Mouse (Mus musculus): ENCODE measurements around the gene Nkain2. TPM values are rescaled to one million over a fixed set of nuclear protein-coding genes. Genes with fewer than 3 reads are reported as not detected.
"Not testable (repeated sequence)": the region's sequence is repeated elsewhere in the genome, so short reads cannot be mapped to it uniquely, and the experiment has no call there.

The Nkain2 gene
- total RNA-seq, 2 experiments from 2014 or later: 25.2 to 30.7 TPM

DNA sequence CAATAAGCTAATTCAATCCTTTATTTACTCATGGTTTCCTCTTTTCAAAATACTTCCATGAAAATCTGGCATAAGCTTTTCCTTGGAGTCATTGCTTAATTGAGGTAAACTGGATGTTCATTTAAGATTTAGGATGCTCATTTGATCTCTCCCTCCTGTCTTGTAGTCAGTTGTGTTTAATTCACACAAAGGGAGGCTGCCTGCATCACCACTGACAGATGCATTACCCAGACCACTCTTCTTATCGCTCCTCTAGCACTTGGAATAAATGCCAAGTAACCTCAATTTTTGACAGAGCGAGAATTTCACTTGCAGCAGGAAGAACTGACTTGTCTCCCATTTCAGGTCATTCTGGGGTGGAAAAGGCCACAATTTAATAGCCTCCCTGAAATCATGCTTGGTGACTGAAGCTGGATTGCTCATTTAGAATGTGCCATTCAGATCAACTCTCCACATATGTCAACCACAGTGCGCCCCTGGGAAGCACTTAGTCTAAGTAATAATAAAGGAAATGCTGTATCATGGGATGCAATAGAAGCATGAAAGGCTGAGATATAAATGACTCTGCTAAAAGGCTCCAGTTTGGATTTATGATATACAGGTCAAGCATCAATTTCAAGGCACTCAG, 107.4 kb downstream of the Nkain2 start:
- intact Hi-C loops (cut with DNase I): no loop called here
- DNase-seq (ENCODE audit: extremely low spot score in 1 of 2, low spot score in 2 of 2): no peak
- Histone ChIP-seq H3K4me3 (no peak overlapping the region), H3K27ac (no peak overlapping the region)
- TF ChIP-seq CTCF (IDR thresholded peaks at IDR 0.05): no peak

DNA sequence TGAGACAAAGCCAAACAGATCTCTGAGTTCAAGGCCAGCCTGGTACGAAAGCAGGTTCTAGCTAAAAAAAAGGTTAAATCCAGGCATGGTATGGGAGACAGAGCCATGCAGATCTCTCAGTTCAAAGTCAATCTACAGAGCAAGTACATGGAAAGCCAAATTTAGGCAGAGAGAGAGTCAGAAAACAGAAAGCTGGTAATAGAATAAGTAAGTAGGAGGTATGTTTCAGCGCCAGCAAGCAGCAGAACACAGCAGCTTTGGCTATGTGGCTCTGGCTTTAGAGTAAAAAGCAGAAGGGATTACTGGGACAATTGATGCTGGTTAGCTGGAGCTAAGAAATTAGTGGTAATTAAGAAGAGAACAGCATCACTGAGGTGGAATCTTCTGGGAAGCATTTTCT, 151.3 kb downstream of the Nkain2 start:
- no peak overlapping the region for H3K4me3 ChIP-seq
- no peak for DNase-seq (ENCODE audit: extremely low spot score in 1 of 2, low spot score in 2 of 2)
- no peak for TF ChIP-seq CTCF (IDR thresholded peaks at IDR 0.05)
- peak overlapping the region; percentile 25; the same call in 1 of the 2 replicates for H3K27ac ChIP-seq
- intact Hi-C loops (cut with DNase I): no loop called here

DNA sequence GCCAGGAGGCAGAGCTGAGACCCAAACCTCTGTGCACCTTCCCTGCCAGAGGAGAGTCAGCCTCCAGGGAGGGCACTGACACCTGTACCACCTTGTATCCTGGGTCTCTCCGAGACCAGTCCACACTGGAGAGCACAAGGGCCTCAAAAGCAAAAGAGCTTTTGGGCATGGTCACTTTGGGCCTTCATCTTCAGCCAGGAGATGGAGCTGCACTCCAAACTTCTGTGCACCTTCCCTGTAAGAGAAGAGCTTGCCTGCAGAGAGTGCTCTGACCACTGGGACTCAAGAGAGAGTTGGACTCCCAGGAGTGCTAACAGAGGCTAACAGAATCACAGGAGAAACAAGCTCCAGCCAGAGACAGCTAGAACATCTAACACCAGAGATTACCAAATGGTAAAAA, 183.7 kb downstream of the Nkain2 start:
- peak; percentile 35 for TF ChIP-seq CTCF (IDR thresholded peaks at IDR 0.05)
- intact Hi-C loops (cut with DNase I): loop anchor here (5.0 kb wide), 1 partner anchor 186 kb away; the partner anchor contains the start of gene Nkain2
- not testable (repeated sequence) for H3K27ac ChIP-seq; H3K4me3 ChIP-seq; DNase-seq (ENCODE audit: extremely low spot score in 1 of 2, low spot score in 2 of 2)

DNA sequence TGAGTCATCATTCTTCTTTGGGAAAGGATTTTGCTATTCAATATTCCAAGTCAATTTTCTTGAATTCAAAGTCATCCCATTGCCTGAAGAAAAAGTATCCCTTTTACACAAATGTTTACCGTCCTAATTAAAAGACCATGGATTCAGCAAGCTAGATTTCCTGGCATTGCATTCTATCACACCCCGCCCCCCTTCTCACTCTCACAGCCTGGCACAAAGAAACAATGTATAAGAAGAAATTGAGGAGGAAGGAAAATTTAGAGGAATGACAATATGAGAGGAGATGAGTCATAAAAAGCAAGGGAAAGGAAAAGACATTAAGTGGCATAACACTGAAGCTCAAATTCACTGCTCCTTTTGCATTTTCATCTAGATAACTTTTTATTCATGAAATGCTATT, 193.6 kb downstream of the Nkain2 start:
- Histone ChIP-seq H3K4me3 (no peak overlapping the region), H3K27ac (no peak overlapping the region)
- intact Hi-C loops (cut with DNase I): no loop called here
- DNase-seq (ENCODE audit: extremely low spot score in 1 of 2, low spot score in 2 of 2): no peak
- no peak for TF ChIP-seq CTCF (IDR thresholded peaks at IDR 0.05)

DNA sequence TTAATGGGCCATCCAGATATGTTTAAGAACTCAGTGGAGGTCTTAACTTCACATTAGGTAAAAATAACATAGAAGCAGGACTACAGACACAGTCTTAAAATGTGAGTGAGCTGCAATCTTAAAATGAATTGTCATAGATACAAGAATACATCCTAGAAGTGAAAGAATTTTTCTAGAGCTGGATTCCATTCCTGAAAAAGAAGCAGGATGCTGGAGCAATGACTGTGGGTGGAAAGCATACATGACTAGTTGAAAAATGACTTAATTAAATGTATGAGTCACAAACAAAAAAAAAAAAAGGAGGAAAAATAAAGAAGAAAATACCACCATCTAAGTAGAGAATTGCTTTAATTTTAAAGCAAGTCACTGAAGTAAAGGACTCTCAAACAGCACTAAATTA, 205.7 kb downstream of the Nkain2 start:
- no peak for DNase-seq (ENCODE audit: extremely low spot score in 1 of 2, low spot score in 2 of 2)
- Histone ChIP-seq H3K4me3 (no peak overlapping the region), H3K27ac (no peak overlapping the region)
- intact Hi-C loops (cut with DNase I): loop anchor here (10.0 kb wide), 1 partner anchor 620 kb away; no protein-coding TSS in a partner anchor
- no peak for TF ChIP-seq CTCF (IDR thresholded peaks at IDR 0.05)

DNA sequence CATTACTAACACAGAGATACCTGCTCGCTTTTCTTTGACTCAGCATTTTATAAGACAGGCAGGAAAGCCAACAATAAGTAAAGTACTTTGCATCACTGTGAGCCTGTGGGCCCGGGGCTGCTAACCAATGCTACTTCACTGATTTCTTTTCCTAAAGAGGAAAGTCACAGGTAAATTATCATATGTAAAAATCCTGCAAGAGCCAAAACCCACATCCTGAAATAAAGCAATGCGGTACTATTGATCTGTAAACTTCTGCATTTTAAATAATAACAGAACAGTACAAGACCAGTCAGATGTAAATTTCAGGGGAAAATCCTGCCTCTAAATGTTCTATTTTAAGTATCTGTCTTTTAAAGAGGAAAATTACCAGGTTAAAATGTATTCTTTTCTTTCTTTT, 250.0 kb downstream of the Nkain2 start:
- Histone ChIP-seq H3K4me3 (no peak overlapping the region), H3K27ac (no peak overlapping the region)
- TF ChIP-seq CTCF (IDR thresholded peaks at IDR 0.05): no peak
- DNase-seq (ENCODE audit: extremely low spot score in 1 of 2, low spot score in 2 of 2): no peak
- intact Hi-C loops (cut with DNase I): no loop called here

DNA sequence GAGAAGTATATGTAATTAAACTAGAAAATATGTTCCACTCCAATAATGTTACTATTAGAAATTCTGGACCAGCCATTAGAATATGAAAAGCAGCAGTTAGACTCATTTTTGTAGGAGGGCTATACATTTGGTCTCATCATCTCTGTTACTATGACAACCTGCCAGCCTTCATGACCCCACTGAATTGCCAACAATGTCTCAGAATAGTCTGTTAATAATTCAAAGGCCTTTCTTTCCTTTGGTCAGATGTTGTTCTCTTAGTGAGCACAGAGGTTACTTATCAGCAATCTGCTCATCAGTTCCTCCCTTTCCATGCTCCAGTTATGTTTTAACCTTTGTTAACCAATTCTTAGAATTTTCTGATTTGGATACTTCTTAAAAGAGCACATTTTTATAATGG, 251.1 kb downstream of the Nkain2 start:
- intact Hi-C loops (cut with DNase I): no loop called here
- no peak overlapping the region for H3K4me3 ChIP-seq
- no peak for DNase-seq (ENCODE audit: extremely low spot score in 1 of 2, low spot score in 2 of 2)
- H3K27ac ChIP-seq: no peak overlapping the region
- no peak for TF ChIP-seq CTCF (IDR thresholded peaks at IDR 0.05)

DNA sequence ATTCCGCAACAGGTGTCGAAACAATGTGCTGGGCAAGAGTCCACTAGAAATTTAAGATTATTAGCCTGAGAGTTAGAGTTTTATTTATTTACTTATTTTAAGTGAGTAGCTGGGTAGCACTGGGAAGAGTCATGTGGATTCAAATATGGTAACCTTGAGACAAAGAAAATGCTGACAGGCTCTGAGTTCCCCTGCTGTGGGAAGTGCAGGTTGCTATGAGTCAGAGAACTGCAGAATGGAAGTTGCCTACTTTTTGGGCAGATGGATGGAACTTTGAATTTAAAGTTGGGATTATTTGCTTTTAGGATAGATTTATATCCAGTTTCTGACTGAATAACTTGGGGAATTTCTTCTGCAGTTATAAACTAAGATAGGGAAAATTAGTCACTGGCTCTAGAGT, 259.2 kb downstream of the Nkain2 start:
- Histone ChIP-seq H3K27ac (no peak overlapping the region), H3K4me3 (no peak overlapping the region)
- TF ChIP-seq CTCF (IDR thresholded peaks at IDR 0.05): no peak
- intact Hi-C loops (cut with DNase I): no loop called here
- DNase-seq (ENCODE audit: extremely low spot score in 1 of 2, low spot score in 2 of 2): no peak

DNA sequence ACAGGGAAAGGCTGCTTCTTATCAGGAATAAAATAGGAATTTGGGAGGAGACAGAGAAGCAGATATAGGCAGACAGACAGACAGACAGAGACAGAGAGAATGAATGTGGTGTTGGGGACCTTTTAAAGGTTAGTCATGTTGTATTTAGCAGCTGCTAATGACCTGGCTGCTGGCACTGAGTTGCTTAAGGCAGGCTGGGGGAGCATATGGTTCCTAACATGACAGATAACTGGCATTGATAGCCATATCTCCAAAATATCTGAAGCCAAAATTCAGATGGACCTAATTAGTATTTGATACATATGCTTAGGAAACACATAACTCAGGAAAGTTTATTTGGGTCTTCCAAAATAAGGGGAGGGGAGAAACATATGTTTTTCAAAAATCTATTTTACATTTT, 285.8 kb downstream of the Nkain2 start:
- no peak overlapping the region for H3K4me3 ChIP-seq
- H3K27ac ChIP-seq: no peak overlapping the region
- no peak for DNase-seq (ENCODE audit: extremely low spot score in 1 of 2, low spot score in 2 of 2)
- intact Hi-C loops (cut with DNase I): no loop called here
- TF ChIP-seq CTCF (IDR thresholded peaks at IDR 0.05): no peak

DNA sequence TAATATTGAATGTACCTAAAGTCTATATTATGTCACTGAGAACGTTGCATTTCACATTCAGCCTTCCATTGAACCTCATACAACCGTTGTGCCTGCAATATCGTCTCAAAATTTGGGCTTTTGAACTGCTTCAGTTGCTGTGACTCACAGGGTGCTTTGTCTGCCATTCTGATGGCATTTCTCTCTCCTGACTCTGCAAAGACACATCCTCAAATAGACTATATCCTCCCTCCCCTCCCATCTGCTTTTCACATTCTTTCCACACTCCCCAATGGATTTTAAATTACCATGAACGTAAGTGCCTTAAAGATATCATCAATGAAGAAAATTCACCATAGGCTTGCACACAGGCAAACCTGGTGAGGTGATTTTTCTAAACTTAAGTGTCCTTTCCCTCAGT, 287.5 kb downstream of the Nkain2 start:
- no peak for DNase-seq (ENCODE audit: extremely low spot score in 1 of 2, low spot score in 2 of 2)

DNA sequence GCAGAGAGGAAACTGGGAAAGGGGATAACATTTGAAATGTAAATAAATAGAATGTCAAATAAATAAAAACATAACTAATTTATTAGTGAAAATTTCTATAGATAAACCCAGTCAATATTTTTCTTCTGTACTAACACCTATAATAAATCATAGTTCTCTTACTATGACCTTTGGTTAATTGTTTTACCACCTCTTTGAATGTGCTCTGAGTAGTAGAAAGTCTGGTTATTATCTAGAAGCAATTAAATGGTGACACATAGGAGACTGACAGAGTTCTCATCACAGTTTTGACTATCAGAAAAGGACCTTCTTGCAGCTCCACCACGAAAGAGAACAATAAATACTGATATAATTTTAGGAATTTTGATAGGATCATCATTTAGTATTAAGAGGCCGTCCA, 295.3 kb downstream of the Nkain2 start:
- TF ChIP-seq CTCF (IDR thresholded peaks at IDR 0.05): no peak
- Histone ChIP-seq H3K27ac (no peak overlapping the region), H3K4me3 (no peak overlapping the region)
- intact Hi-C loops (cut with DNase I): no loop called here
- no peak for DNase-seq (ENCODE audit: extremely low spot score in 1 of 2, low spot score in 2 of 2)

More for the DNA sequence above, 287.5 kb downstream of the Nkain2 start:
- Histone ChIP-seq H3K4me3 (no peak overlapping the region), H3K27ac (no peak overlapping the region)
- intact Hi-C loops (cut with DNase I): no loop called here
- TF ChIP-seq CTCF (IDR thresholded peaks at IDR 0.05): no peak

DNA sequence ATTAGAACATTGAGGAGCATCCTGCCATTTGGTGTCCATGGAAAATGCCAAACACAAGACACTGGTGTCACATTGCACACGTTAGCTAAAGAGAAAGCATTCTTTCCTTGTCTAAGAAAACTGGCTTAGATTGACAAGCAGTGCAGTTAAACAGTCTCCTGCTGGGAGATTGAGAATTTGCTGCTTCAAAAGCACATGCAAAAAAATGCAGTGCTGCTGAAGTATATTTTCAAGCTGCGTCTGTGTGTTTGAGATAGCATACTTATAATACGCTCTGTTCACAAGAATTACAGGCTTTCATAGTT, 313.0 kb downstream of the Nkain2 start:
- intact Hi-C loops (cut with DNase I): no loop called here
- TF ChIP-seq CTCF (IDR thresholded peaks at IDR 0.05): no peak
- no peak for DNase-seq (ENCODE audit: extremely low spot score in 1 of 2, low spot score in 2 of 2)
- no peak overlapping the region for H3K27ac ChIP-seq
- H3K4me3 ChIP-seq: no peak overlapping the region

DNA sequence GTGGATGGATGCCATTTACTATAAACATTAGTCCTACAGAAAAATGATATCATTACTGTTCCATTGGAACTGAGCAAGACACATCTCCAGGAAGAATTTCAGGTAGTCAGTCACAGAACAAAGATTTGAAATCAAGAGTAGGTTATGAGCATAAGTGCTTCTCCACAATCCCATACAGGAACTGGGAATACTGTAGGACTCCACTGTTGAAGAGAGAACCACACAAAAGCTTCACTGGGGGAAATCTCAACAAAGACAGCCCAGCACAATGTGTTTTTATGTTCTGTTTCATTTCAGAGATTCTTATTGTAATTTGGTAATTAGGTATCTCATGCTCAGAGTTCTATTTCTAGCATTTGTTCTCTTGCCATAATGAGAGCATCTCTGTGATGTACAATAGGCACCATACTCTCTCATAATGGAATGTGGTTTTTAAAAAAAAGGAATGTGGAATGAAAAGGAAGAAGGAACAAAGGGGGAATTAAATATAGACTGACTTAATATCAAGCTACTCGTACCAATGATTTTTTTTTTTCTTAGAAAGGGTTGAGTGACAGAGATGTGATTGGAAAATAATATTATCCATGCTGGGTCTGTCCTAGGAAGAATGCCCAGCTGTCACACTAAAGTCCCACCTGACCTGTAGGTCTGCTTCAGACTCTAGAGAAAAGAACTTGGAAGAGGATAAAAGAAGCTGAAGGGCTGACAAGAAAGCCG, 313.5 kb downstream of the Nkain2 start:
- TF ChIP-seq CTCF (IDR thresholded peaks at IDR 0.05): no peak
- intact Hi-C loops (cut with DNase I): no loop called here
- no peak overlapping the region for H3K4me3 ChIP-seq
- DNase-seq (ENCODE audit: extremely low spot score in 1 of 2, low spot score in 2 of 2): no peak
- H3K27ac ChIP-seq: no peak overlapping the region

Data from left cerebral cortex, adult 2 months (tissue).